Mouse (Mus musculus) stomach, postnatal 0 days (tissue): ENCODE results near the gene Epha4. TPM values are rescaled to one million over a fixed set of nuclear protein-coding genes. Genes with fewer than 3 reads are reported as not detected.

Experiments used
- ATAC-seq: fragments of 200-750 bp; cut with Nextera tagmentation; 2 replicates; pipeline ENCODE4 v1.8.0; 2017; ENCODE audit not compliant: low FRiP score, low TSS enrichment
- DNase-seq: peaks from one replicate; pipeline ENCODE4 v3.0.0-alpha.2; 2016; ENCODE audit warnings: low spot score
- H3K27ac ChIP-seq: fragments of 300-500 bp; sonication (generic); replicated peaks from 2 replicates; pipeline ENCODE4 v1.5.1; 2014; ENCODE audit warnings: mild to moderate bottlenecking, control low read depth
- H3K27me3 ChIP-seq: fragments of 300-500 bp; sonication (generic); 2 replicates; pipeline ENCODE4 v1.6.1; 2014; ENCODE audit warnings: low read length; ENCODE audit not compliant: control insufficient read depth, insufficient read depth
- H3K36me3 ChIP-seq: fragments of 300-500 bp; sonication (generic); 2 replicates; pipeline ENCODE4 v1.6.1; 2014; ENCODE audit warnings: low read length, mixed read lengths; ENCODE audit not compliant: control insufficient read depth, insufficient read depth
- H3K4me1 ChIP-seq: fragments of 300-500 bp; sonication (generic); replicated peaks from 2 replicates; pipeline ENCODE4 v1.6.1; 2014; ENCODE audit warnings: antibody characterized with exemption; ENCODE audit not compliant: control insufficient read depth, insufficient read depth
- H3K4me2 ChIP-seq: fragments of 300-500 bp; sonication (generic); replicated peaks from 2 replicates; pipeline ENCODE4 v1.6.1; 2014; ENCODE audit warnings: low read depth, mild to moderate bottlenecking, control low read depth, moderate library complexity
- H3K4me3 ChIP-seq: fragments of 300-500 bp; sonication (generic); 2 replicates; pipeline ENCODE4 v1.5.1; 2014; ENCODE audit warnings: low read depth, low read length, control low read depth
- H3K9ac ChIP-seq: fragments of 300-500 bp; sonication (generic); 2 replicates; pipeline ENCODE4 v1.6.1; 2014; ENCODE audit warnings: mild to moderate bottlenecking, low read length, control low read depth, mixed read lengths
- H3K9me3 ChIP-seq: fragments of 300-500 bp; sonication (generic); 2 replicates; pipeline ENCODE4 v1.6.1; 2016; ENCODE audit warnings: low read length; ENCODE audit not compliant: control insufficient read depth
- CTCF ChIP-seq: IDR thresholded peaks from 2 replicates; pipeline ENCODE4 v1.5.1; 2016; ENCODE audit warnings: antibody characterized with exemption, low read depth, mild to moderate bottlenecking, moderate library complexity
- EP300 ChIP-seq: optimal IDR thresholded peaks from 2 replicates; pipeline ENCODE3; 2016; ENCODE audit warnings: antibody characterized with exemption
- WGBS: fragments of 180-500 bp; shearing (Covaris S2); extraction: QIAGEN DNeasy Blood & Tissue Kit; methylation state at CpG from one replicate; pipeline ENCODE4 v1.1.7; 2014; 5-methylcytosine and 5-hydroxymethylcytosine counted together
- polyA plus RNA-seq: library from polyadenylated mRNA; unstranded; fragments of >200 nt; fragmentation: Nextera tagmentation; extraction: Ambion mirVana; gene quantifications from 2 replicates; pipeline ENCODE4 v1.2.1, GENCODE M21; 2015

Epha4 gene
- polyA plus RNA-seq, 1 experiment from 2014 or later = 5.4 TPM

DNA sequence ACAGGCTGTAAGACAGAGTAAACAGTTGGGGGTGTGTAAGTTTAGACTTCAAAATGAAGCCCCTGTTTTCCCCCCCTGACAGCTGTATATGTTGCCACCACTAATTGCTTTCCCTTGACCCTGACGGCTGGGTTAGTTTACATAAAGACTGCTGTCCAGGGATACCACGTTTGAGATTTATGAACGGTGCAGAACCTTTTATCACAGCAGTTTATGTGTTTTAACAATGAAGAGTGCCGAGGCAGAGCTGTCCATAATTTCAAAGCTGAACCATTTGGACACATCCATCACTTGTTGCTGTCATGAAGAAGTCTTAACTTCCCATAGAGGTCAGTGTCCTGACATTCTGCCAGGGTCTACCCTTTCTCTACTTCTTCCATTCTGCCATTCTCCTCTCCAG is 79.8 kb downstream of the Epha4 start:
- Histone ChIP-seq H3K9me3 (no peaks in the 10 kb centered on the region), H3K4me2 (no peak overlapping the region), H3K27me3 (no peaks in the 10 kb centered on the region), H3K36me3 (no peaks in the 10 kb centered on the region), H3K4me3 (no peak overlapping the region), H3K4me1 (no peaks in the 10 kb centered on the region), H3K9ac (no peak overlapping the region), H3K27ac (no peak overlapping the region)
- no peak for TF ChIP-seq CTCF
- no peak for TF ChIP-seq EP300
- 15% methylated on average over 4 of the region's 4 CpGs for WGBS
- no peak for DNase-seq
- ATAC-seq = no peak

DNA sequence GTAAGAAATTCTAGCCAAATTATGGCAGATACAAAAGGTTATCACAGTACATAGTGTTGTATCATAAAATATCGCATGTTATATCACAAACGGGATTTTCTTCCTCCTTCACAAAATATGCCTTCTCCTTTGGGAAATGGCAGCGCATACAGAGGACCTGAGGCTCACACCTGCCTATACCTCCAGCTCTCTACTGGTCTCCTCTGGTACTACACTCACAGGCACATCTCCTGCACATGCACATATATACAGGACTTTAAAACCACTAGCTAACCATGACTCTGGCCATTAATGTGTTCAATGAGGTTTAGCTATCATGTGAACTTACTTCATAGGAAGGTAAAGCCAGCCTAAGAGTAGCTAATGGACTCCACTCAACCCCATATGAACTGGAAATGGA is 81.7 kb downstream of the Epha4 start:
- Histone ChIP-seq H3K9ac (no peak overlapping the region), H3K9me3 (no peaks in the 10 kb centered on the region), H3K27me3 (no peaks in the 10 kb centered on the region), H3K4me3 (no peak overlapping the region), H3K36me3 (no peaks in the 10 kb centered on the region), H3K4me1 (no peaks in the 10 kb centered on the region), H3K27ac (no peak overlapping the region), H3K4me2 (no peak overlapping the region)
- WGBS = 97% methylated on average over 3 of the region's 3 CpGs
- no peak for ATAC-seq
- DNase-seq = no peak
- TF ChIP-seq CTCF (0 out of 2 replicates have a peak, but pooled peaks have one; percentile 14), EP300 (no peak)

DNA sequence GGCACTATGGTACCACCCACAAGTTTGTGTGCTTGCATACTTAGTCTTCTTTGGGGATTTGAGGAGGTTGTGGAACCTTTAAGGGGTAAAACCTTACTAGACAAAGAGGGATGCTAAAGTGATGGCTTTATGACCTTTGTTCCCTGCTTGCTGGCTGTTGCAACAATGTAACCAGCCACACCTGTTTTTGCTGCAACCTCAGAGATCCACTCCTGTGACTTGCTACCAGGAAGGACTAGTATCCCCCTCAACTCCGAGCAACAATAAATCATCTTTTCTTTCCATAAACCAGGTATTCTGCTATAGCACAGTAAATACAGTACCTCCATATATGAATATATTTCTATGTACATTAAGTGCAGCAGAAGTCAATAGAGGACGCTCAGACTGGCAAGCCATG is 82.4 kb downstream of the Epha4 start:
- Histone ChIP-seq H3K27me3 (no peaks in the 10 kb centered on the region), H3K9ac (no peak overlapping the region), H3K4me2 (no peak overlapping the region), H3K4me3 (no peak overlapping the region), H3K9me3 (no peaks in the 10 kb centered on the region), H3K4me1 (no peaks in the 10 kb centered on the region), H3K36me3 (no peaks in the 10 kb centered on the region), H3K27ac (no peak overlapping the region)
- TF ChIP-seq CTCF = no peak
- TF ChIP-seq EP300 = no peak
- ATAC-seq (no peak), DNase-seq (no peak)
- WGBS = 75% methylated on average over 2 of the region's 2 CpGs

DNA sequence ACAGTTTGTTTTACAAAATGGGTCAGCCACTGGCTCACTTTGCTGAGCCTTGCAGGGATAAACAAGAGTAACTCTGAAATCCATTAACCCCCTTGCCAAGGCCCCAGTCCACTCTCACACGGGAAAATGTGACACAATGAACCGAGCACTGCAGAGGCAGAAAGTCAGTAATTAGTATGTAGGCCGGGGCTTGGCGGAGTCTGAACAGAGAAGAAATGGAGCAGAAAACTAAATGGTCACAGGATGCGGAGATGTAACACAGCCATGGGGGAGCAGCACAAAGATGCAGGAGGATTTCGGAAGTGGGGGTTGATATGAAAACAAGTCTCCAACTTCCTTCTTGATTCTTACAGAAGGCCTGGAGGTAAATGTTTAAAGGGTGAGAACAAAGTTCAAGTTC is 85.7 kb downstream of the Epha4 start:
- Histone ChIP-seq H3K4me3 (no peak overlapping the region), H3K36me3 (no peaks in the 10 kb centered on the region), H3K27me3 (no peaks in the 10 kb centered on the region), H3K9me3 (no peaks in the 10 kb centered on the region), H3K9ac (no peak overlapping the region), H3K4me1 (no peaks in the 10 kb centered on the region), H3K27ac (no peak overlapping the region), H3K4me2 (no peak overlapping the region)
- no peak for TF ChIP-seq CTCF
- no peak for TF ChIP-seq EP300
- ATAC-seq = no peak
- DNase-seq = no peak
- WGBS = 76% methylated on average over 6 of the region's 6 CpGs

GRCm38 (mm10) chr1:77426956-77427355 is 87.9 kb downstream of the Epha4 start:
- H3K27ac ChIP-seq = no peak overlapping the region
- no peak for TF ChIP-seq EP300
- TF ChIP-seq CTCF = no peak
- DNase-seq (no peak), ATAC-seq (no peak)
- WGBS = 58% methylated on average over 6 of the region's 6 CpGs
- H3K9me3 ChIP-seq = no peaks in the 10 kb centered on the region
- no peak overlapping the region for H3K4me3 ChIP-seq
- no peaks in the 10 kb centered on the region for H3K27me3 ChIP-seq
- no peak overlapping the region for H3K9ac ChIP-seq
- H3K36me3 ChIP-seq = no peaks in the 10 kb centered on the region
- H3K4me2 ChIP-seq = no peak overlapping the region
- H3K4me1 ChIP-seq = no peaks in the 10 kb centered on the region

DNA sequence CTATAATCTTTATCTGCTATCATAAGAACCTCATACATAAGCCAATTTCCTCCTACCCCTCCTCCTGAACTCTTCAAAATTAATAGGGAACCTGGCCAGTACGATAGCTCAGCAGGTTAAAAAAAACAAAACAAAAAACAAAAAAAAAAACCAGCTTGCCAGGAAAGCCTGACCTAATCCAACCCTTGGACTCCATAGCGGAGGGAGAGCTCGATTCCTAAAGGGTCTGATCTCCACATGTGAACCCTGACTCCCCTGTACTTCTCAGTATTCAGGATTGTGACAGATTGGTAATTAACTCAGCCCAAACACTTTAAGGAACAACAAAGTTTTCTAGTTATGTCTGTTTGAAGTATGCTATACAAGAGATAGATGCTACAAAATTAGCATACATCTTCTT is 89.7 kb downstream of the Epha4 start:
- H3K4me2 ChIP-seq = no peak overlapping the region
- no peak overlapping the region for H3K27ac ChIP-seq
- DNase-seq = no peak
- H3K9me3 ChIP-seq = no peaks in the 10 kb centered on the region
- H3K9ac ChIP-seq = no peak overlapping the region
- H3K4me1 ChIP-seq = no peaks in the 10 kb centered on the region
- H3K27me3 ChIP-seq = no peaks in the 10 kb centered on the region
- no peaks in the 10 kb centered on the region for H3K36me3 ChIP-seq
- no peak for ATAC-seq
- TF ChIP-seq CTCF (no peak), EP300 (no peak)
- no peak overlapping the region for H3K4me3 ChIP-seq
- WGBS = 85% methylated on average over 3 of the region's 3 CpGs
